Mouse (Mus musculus): ENCODE data around the gene Cd6.

Cd6 gene

GRCm38 (mm10) chr19:10829436-10830175, at the start of gene Cd6:
TSS of gene Cd6 (minus strand) at chr19:10830058.
- DNase-seq (ENCODE audit: low read depth, low spot score) = peak; percentile 77

GRCm38 (mm10) chr19:10878201-10878837, 48.5 kb upstream of the Cd6 start:
- DNase-seq (ENCODE audit: low read depth, low spot score) = no peak

GRCm38 (mm10) chr19:10871328-10871961, 41.6 kb upstream of the Cd6 start:
- DNase-seq (ENCODE audit: low read depth, low spot score) = no peak

GRCm38 (mm10) chr19:10870676-10871075, 40.8 kb upstream of the Cd6 start:
- DNase-seq (ENCODE audit: low read depth, low spot score) = no peak

GRCm38 (mm10) chr19:10869886-10870527, 40.1 kb upstream of the Cd6 start, which contains the start of gene Tmem132a:
TSS of gene Tmem132a (minus strand) at chr19:10869940.
- DNase-seq (ENCODE audit: low read depth, low spot score) = no peak

GRCm38 (mm10) chr19:10869241-10869885, 39.5 kb upstream of the Cd6 start:
- DNase-seq (ENCODE audit: low read depth, low spot score) = peak; percentile 27

GRCm38 (mm10) chr19:10868623-10869141, 38.8 kb upstream of the Cd6 start:
- DNase-seq (ENCODE audit: low read depth, low spot score) = no peak

GRCm38 (mm10) chr19:10867946-10868622, 38.2 kb upstream of the Cd6 start:
- no peak for DNase-seq (ENCODE audit: low read depth, low spot score)

GRCm38 (mm10) chr19:10866351-10866750, 36.5 kb upstream of the Cd6 start:
- DNase-seq (ENCODE audit: low read depth, low spot score) = no peak

GRCm38 (mm10) chr19:10860072-10860497, 30.2 kb upstream of the Cd6 start:
- DNase-seq (ENCODE audit: low read depth, low spot score) = no peak

GRCm38 (mm10) chr19:10856520-10856919, 26.7 kb upstream of the Cd6 start:
- no peak for DNase-seq (ENCODE audit: low read depth, low spot score)

- no peak for DNase-seq (ENCODE audit: low read depth, low spot score)
These were observed 25.6 kb upstream of the Cd6 start for GRCm38 (mm10) chr19:10855422-10855821.

GRCm38 (mm10) chr19:10847311-10848087, 17.6 kb upstream of the Cd6 start:
- DNase-seq (ENCODE audit: low read depth, low spot score) = no peak

- no peak for DNase-seq (ENCODE audit: low read depth, low spot score)
These were observed 16.3 kb upstream of the Cd6 start for GRCm38 (mm10) chr19:10846150-10846549.

- no peak for DNase-seq (ENCODE audit: low read depth, low spot score)
These were observed 15.6 kb upstream of the Cd6 start for GRCm38 (mm10) chr19:10845454-10845853.

GRCm38 (mm10) chr19:10844206-10844605, 14.3 kb upstream of the Cd6 start:
- no peak for DNase-seq (ENCODE audit: low read depth, low spot score)

- DNase-seq (ENCODE audit: low read depth, low spot score) = peak; percentile 29
These were observed 13.1 kb upstream of the Cd6 start for GRCm38 (mm10) chr19:10842914-10843313.

- DNase-seq (ENCODE audit: low read depth, low spot score) = peak; percentile 45
These were observed 12.1 kb upstream of the Cd6 start for GRCm38 (mm10) chr19:10841721-10842626.
